Mouse (Mus musculus): ENCODE data around the gene Hjurp.
A peak's percentile ranks its signal among the peaks of the same experiment; 100 is the strongest.

Gene Hjurp

GRCm38 (mm10) chr1:88219054-88219453, 58.4 kb downstream of the Hjurp start:
- DNase-seq, result no peak

DNA sequence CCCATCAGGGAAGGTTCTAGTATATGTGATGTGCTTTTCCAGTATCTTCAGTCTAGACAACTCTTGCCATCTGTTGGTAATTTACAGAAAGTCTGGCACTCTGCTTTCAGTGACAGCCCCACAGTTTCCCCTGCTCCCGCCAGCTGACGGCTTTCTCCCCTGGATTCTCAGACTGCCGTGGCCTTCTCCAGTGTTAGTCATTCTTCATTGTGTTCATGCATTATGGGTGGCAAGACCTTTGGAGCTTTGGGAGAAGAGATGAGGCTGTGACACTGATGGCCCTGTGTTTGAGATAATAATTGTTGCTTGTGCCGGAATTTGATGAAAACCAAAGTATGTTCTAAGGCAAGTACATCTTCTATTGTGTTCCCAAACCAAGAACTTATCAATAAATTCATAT, 58.8 kb downstream of the Hjurp start:
- no peak for DNase-seq

GRCm38 (mm10) chr1:88218051-88218450, 59.4 kb downstream of the Hjurp start:
- peak; percentile 14 for DNase-seq

GRCm38 (mm10) chr1:88217576-88217975, 59.9 kb downstream of the Hjurp start:
- DNase-seq, result no peak

DNA sequence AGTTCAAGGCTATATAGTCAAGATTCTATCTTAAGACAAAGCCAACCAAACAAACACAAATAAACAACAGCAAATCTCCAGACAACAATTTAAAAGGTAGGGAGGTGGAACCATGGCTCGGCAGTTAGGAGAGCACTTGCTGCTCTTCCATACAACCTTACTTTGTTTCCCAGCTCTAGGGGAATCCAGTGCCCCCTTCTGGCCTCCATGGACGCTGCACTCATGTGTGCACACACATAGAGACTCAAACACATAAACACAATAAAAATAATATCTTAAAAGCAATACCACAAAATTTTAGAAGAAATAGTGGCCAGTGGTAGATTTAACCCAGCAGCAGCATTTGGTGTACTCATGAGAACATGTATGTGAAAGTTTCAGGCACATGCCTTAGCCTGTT, 60.3 kb downstream of the Hjurp start:
- DNase-seq, result peak; percentile 20

DNA sequence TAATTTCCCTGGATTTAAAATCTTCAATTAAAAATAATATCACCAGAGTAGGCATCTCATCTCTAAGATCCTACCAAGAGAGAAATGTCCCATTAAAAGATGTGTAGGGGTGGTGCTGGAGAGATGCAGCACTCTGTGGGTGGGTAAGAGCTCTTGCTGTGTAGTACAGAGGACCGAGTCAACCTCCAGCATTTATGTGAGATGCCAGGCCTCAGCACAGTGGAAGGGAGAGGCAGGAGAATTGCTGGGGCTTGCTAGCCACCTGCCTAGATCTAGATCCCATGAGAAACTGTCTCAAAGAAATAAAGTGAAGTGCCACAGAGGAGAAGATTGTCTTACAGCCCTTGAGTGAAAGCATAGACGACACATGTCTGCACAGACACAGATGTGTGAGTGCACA, 60.9 kb downstream of the Hjurp start:
- DNase-seq, result no peak

DNA sequence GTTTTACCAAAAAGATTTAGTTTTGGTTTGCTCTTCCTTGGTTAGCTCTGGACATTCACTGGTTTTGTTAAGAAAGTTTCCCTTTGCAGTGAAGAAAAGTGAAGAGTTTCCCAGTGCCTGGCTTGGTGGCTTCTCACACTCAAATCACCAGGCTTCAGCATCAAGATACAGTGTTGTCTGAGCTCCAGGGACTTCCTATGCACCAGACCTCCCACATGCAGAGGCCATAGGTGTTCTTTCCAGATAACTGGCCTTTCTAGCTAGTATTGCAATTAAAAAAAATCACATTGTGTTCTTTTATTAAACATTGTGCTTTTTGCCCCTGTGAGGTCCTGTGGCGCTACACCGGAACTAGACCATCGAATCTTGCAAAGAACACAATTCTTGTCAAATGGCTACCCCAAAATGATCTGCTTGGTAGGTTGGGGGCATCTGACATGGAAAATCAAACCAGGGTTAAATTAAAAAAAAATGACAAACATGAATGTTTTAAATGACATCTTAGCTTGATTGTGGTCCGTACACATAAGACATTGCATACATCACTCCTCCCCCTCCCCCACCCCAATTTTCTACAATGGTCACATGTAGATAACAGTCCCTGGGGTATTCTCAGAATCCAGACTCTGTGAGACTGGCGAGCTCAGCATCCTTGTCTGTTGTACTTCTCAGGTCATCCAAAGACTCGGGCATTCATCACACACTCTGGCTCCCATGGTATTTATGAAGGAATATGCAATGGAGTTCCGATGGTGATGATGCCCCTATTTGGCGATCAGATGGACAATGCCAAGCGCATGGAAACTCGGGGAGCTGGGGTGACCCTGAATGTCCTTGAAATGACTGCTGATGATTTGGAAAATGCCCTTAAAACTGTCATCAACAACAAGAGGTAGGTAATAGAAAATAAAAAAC, 61.7 kb downstream of the Hjurp start:
- DNase-seq, result no peak

- no peak for DNase-seq
Measured at GRCm38 (mm10) chr1:88214462-88214952, 62.9 kb downstream of the Hjurp start.

- no peak for DNase-seq
Measured at GRCm38 (mm10) chr1:88213766-88214461, 63.5 kb downstream of the Hjurp start.

GRCm38 (mm10) chr1:88213061-88213460, 64.4 kb downstream of the Hjurp start:
- DNase-seq, result no peak

All from kidney, adult 9 months (tissue).